Mouse (Mus musculus) spleen, adult 2 months (tissue): ENCODE results near the gene Dagla. TPM values are rescaled to one million over a fixed set of nuclear protein-coding genes. Genes with fewer than 3 reads are reported as not detected.

Source experiments
- DNase-seq, 2 experiments: peaks; one replicate each; pipeline versions ENCODE4 v3.0.0 to v3.0.0-alpha.2; 2012 to 2021; ENCODE audit warnings: low spot score in 2 of 2, low read depth in 1 of 2
- H3K27ac ChIP-seq: fragments of 200-500 bp; 2 replicates; pipeline ENCODE4 v1.5.1; 2012; ENCODE audit warnings: low read length, inconsistent platforms; ENCODE audit not compliant: insufficient read depth
- H3K27me3 ChIP-seq: fragments of 200-500 bp; 2 replicates; pipeline ENCODE4 v1.6.1; 2012; ENCODE audit warnings: mild to moderate bottlenecking, moderate library complexity, low read length, inconsistent platforms; ENCODE audit not compliant: control insufficient read depth, insufficient read depth
- H3K36me3 ChIP-seq: fragments of 200-500 bp; 2 replicates; pipeline ENCODE4 v1.6.1; 2012; ENCODE audit warnings: mild to moderate bottlenecking, low read length, inconsistent platforms; ENCODE audit not compliant: control insufficient read depth, insufficient read depth
- H3K4me1 ChIP-seq: fragments of 200-500 bp; 2 replicates; pipeline ENCODE4 v1.6.1; 2011; ENCODE audit warnings: inconsistent platforms; ENCODE audit not compliant: control insufficient read depth, insufficient read depth, insufficient read length
- H3K4me3 ChIP-seq: fragments of 200-500 bp; 2 replicates; pipeline ENCODE4 v1.5.1; 2011; ENCODE audit warnings: mild to moderate bottlenecking, inconsistent platforms; ENCODE audit not compliant: insufficient read depth, insufficient read length; ENCODE audit errors: extremely low read depth
- CTCF ChIP-seq: fragments of 200-500 bp; IDR thresholded peaks from 2 replicates; pipeline ENCODE4 v1.5.1; 2011; ENCODE audit warnings: mild to moderate bottlenecking, inconsistent platforms; ENCODE audit not compliant: insufficient read depth, insufficient read length, insufficient replicate concordance; ENCODE audit errors: extremely low read depth
- POLR2A ChIP-seq: fragments of 200-500 bp; IDR thresholded peaks from 2 replicates; pipeline ENCODE4 v1.6.1; 2011; ENCODE audit warnings: low read depth, low read length, inconsistent platforms
- WGBS: fragments of 180-500 bp; shearing (Covaris S2); methylation state at CpG from one replicate; pipeline ENCODE4 v1.1.7; 2018; 5-methylcytosine and 5-hydroxymethylcytosine counted together
- polyA plus RNA-seq: library from polyadenylated mRNA; depleted of rRNA; stranded (reverse); fragments of >200 nt; gene quantifications from 2 replicates; pipeline ENCODE4 v1.2.3, GENCODE M21; 2012

Dagla gene
- polyA plus RNA-seq, 1 experiment: 4.4 TPM

DNA sequence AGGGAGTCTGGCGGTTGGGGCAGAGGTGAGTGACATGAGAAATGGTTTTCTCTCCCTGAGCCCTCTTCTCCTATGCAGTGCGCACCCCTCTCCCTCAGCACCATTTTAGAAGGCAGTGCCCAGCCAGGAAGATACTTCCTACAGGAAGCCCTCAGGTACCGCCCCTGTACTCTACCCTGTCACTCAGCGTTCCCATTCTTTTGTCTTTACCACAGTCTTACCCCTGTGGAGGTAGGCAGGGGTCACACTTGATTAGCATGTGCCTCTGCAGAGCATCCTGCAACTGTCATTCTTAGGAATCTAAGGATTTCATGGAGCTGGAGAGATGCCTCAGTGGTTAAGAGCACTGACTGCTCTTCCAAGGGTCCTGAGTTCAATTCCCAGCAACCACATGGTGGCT, 81.1 kb downstream of the Dagla start:
- Histone ChIP-seq H3K4me1 (no peaks in the 10 kb centered on the region), H3K4me3 (no peak overlapping the region), H3K27ac (no peak overlapping the region), H3K36me3 (no peaks in the 10 kb centered on the region), H3K27me3 (no peaks in the 10 kb centered on the region)
- no peak for TF ChIP-seq POLR2A
- WGBS: 36% methylated on average over 4 of the region's 4 CpGs
- no peak for DNase-seq

DNA sequence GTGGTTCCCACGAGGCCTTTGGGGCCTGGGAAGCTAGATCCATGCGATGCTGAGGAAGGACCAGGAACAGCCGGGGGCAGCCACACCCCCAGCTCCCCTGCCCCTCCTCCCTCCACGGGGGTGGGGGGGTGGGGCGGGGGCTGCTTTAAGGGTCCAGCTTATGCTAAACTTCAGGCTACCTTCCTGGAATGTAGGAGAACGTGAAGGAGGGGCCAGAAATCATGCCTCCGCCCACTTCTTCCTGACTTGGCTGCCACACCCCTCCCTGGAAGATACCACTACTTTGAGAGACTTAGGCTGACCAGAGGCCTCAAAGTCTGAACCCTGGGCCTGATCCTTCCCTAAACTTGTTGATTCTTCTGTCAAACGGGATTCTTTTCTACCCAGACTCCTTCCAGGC, 82.0 kb downstream of the Dagla start:
- TF ChIP-seq CTCF (no peak), POLR2A (no peak)
- DNase-seq: no peak
- no peak overlapping the region for H3K4me3 ChIP-seq
- no peaks in the 10 kb centered on the region for H3K36me3 ChIP-seq
- 68% methylated on average over 8 of the region's 8 CpGs for WGBS
- H3K27ac ChIP-seq: no peak overlapping the region
- no peaks in the 10 kb centered on the region for H3K27me3 ChIP-seq
- no peaks in the 10 kb centered on the region for H3K4me1 ChIP-seq

DNA sequence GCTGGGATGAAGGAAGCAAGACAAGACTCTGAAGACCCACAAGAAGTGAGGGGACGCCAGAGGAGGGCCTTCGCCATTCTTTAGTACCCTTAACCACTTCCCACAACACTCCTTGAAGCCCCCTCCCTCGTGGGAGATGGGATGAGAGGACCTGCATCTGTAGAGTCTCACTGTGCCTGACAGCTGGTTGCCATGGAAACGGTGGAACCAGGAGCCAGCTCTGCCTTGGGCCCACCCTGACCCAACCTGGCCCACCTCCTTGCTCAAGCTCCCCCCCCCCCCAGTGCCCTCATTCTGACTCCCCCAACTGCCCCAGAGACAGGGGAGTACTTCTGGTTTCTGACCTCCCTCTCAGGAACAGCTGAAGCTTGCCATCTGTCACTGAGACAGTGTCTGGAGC, 83.1 kb downstream of the Dagla start:
- H3K4me1 ChIP-seq: no peaks in the 10 kb centered on the region
- 74% methylated on average over 4 of the region's 4 CpGs for WGBS

DNA sequence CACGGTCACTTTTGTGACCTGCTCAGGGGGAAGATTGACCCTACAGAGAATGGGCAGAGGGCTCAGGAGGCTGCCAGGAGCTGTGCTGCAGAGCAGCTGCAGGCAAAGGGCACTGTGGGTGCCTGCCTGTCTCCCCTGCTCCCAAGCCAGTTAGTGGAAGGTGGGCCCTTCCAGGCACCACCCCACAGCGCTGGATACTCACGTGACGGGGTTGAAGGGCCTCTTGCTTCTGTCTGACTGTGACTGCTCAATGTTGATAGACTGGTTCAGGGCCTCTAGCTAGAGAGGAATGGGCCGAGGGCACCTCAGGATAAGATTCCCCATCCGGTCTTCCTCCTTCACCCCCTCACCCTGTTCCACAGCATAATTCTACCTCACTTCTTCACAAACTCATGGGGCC, 85.1 kb downstream of the Dagla start:
- no peak for DNase-seq
- no peaks in the 10 kb centered on the region for H3K4me1 ChIP-seq
- no peak for TF ChIP-seq POLR2A
- TF ChIP-seq CTCF: no peak
- no peaks in the 10 kb centered on the region for H3K36me3 ChIP-seq
- H3K4me3 ChIP-seq: no peak overlapping the region
- no peaks in the 10 kb centered on the region for H3K27me3 ChIP-seq
- no peak overlapping the region for H3K27ac ChIP-seq
- 89% methylated on average over 6 of the region's 6 CpGs for WGBS

More for the DNA sequence above, 83.1 kb downstream of the Dagla start:
- no peak for DNase-seq
- no peak for TF ChIP-seq CTCF
- no peak for TF ChIP-seq POLR2A
- Histone ChIP-seq H3K27me3 (no peaks in the 10 kb centered on the region), H3K4me3 (no peak overlapping the region), H3K36me3 (no peaks in the 10 kb centered on the region), H3K27ac (no peak overlapping the region)

DNA sequence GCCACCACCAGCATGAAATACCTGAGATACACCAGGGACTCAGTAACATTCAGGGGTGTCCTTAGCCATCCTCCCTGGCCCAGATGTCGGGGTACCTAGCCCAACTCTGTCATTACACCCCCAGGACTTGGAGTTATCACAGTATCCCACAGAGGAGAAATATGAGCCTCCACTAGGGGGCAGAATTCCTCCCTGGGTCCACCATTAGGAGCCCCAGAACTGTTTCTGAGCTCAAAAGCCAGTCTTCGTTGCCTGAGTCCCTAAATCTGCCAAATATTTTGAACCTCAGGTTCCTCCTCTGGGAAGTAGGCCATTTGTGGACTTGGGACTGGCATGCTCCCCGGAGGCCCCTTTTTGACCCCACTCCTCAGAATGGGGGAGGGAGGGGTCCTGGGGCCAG, 85.6 kb downstream of the Dagla start:
- WGBS: 40% methylated on average over 3 of the region's 3 CpGs
- no peaks in the 10 kb centered on the region for H3K27me3 ChIP-seq
- peak; percentile 8 to 27 for DNase-seq
- no peaks in the 10 kb centered on the region for H3K36me3 ChIP-seq
- no peak overlapping the region for H3K27ac ChIP-seq
- no peak overlapping the region for H3K4me3 ChIP-seq
- no peaks in the 10 kb centered on the region for H3K4me1 ChIP-seq
- TF ChIP-seq POLR2A (no peak), CTCF (peak; percentile 12; the same call in 1 of the 2 replicates)

DNA sequence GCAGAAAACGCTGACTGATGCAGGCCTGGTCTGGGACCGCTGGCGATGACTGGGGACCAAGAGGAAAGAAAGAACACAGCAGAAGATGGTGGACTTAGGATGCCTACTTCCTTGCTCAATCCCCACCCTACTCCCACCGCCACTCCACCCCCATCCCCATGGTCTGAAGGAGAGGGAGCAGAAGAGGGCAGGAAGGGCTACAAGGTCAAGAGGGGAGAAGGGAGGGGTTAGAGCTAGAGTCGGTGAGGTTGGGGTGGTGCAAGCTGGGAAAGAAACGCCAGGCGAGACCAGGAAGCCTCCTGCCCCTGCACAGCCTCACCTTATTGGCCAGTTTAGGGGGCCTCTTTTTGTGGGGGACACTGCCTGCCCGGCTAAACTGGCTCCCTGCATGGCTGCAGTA, 88.6 kb downstream of the Dagla start:
- 73% methylated on average over 8 of the region's 8 CpGs for WGBS
- Histone ChIP-seq H3K4me1 (no peaks in the 10 kb centered on the region), H3K4me3 (no peak overlapping the region), H3K36me3 (no peaks in the 10 kb centered on the region; the same call in none of the 2 replicates), H3K27ac (no peak overlapping the region), H3K27me3 (no peaks in the 10 kb centered on the region)
- no peak for DNase-seq
- TF ChIP-seq POLR2A: no peak
- TF ChIP-seq CTCF: no peak

DNA sequence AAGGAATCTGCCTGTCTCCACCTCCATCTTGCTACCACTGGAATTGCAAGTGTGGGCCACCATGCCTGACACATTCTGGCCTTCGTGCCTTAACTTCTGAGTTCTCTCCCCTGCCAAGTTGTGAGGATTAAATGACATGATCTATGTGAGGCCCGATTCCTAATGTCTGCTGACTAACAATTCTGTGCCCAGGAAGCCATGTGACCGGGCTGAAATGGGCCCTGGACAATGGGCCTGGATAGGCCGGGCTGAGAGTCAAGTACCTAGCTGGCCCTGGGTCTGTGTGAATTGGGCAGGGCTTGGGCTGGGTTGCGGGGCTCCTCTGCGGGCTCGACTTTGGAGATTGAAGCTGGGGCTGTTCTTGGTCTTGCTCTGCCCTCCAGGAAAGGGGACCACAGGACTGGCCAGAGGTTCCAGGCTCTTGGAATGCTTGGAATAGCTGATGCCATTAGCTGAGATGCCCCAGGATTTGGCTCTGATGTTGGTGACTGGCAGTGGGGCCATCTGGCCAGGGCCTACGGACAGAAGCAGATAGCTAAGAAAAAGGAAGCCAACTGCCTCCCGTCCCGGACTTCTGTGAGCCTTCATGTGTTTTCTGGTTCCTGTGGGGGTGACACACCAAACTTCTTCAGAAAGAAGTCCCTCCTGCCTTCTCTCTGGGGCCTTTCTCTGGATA, 90.7 kb downstream of the Dagla start:
- no peaks in the 10 kb centered on the region for H3K27me3 ChIP-seq
- no peak for DNase-seq
- H3K27ac ChIP-seq: no peak overlapping the region
- peaks cover 7% of the 10 kb centered on the region for H3K36me3 ChIP-seq
- WGBS: 86% methylated on average over 10 of the region's 10 CpGs
- H3K4me3 ChIP-seq: no peak overlapping the region
- no peak for TF ChIP-seq CTCF
- no peak for TF ChIP-seq POLR2A
- no peaks in the 10 kb centered on the region for H3K4me1 ChIP-seq
